Mouse (Mus musculus) ES-E14 (cell line): ENCODE results near the gene Iqsec1.

Experiments used
- CHD2 ChIP-seq: IDR thresholded peaks from 2 replicates; pipeline ENCODE4 v1.6.1; 2014; ENCODE audit warnings: mild to moderate bottlenecking, low read depth, low read length, inconsistent platforms
- HCFC1 ChIP-seq: IDR thresholded peaks from 2 replicates; pipeline ENCODE4 v1.6.1; 2012; ENCODE audit warnings: low read length, inconsistent platforms, borderline replicate concordance; ENCODE audit not compliant: insufficient read depth
- MAFK ChIP-seq: IDR thresholded peaks from 2 replicates; pipeline ENCODE4 v1.6.1; 2014; ENCODE audit warnings: mild to moderate bottlenecking, low read depth, low read length, inconsistent platforms; ENCODE audit not compliant: insufficient read depth
- ZC3H11A ChIP-seq: IDR thresholded peaks from 2 replicates; pipeline ENCODE4 v1.6.1; 2012; ENCODE audit warnings: low read depth, mild to moderate bottlenecking, inconsistent platforms, low read length, borderline replicate concordance
- ZNF384 ChIP-seq: IDR thresholded peaks from 2 replicates; pipeline ENCODE4 v1.6.1; 2012; ENCODE audit warnings: low read depth, low read length, inconsistent platforms

DNA sequence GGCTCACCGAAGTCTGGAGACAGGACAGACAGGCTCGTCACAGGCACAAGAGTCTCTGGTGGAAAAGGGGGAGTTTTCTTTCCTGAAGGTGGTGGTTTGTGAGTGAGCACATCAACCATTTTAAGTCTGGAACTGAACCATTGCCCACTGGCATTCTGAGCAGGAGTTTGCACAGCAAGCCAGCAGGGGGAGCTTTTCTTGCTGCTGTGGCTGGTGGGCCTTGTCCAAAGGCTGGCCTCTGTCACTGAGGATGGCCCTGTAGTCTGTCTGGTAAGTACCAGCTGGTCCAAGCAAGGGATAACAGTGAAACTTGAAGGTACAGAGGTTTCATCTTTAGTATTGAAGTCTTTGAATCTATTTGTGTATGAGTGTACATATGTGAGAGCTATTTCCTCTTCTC is 334.7 kb downstream of the Iqsec1 start:
- TF ChIP-seq CHD2 = no peak
- no peak for TF ChIP-seq HCFC1
- no peak for TF ChIP-seq MAFK
- TF ChIP-seq ZNF384 = no peak
- TF ChIP-seq ZC3H11A = no peak
